Mouse (Mus musculus): ENCODE measurements around the gene Serpina9.

DNA sequence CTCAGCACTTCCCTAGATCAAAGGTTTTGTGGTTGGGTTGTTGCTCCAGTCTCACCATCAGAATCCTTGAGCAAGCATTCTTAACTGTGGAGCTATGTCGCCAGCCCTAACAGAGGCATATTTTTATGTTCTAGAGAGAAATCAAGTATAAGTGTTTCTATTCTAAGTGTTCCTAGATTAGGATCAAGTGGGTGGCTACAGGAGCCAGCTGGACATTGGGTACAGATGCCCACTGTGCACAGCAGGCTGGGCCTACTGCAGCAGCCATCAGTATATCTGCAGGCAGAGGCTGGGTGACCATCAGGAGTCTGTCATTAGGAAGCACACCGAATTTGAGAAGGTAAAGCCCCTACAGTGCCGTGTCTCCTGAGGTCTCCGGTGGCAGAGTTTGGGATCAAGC lies 42.5 kb downstream of the Serpina9 start:
- TF ChIP-seq POLR2A (IDR thresholded peaks at IDR 0.05; ENCODE audit: borderline replicate concordance, extremely low read depth, low read depth, low read length) = no peak
- TF ChIP-seq CTCF (IDR thresholded peaks at IDR 0.05; ENCODE audit: insufficient read depth, low read length) = no peak
